Mouse (Mus musculus): ENCODE measurements around the gene Tns1. TPM values are rescaled to one million over a fixed set of nuclear protein-coding genes. Genes with fewer than 3 reads are reported as not detected.

Gene Tns1
- total RNA-seq, 2 experiments from 2014 or later = 294 to 305 TPM

- intact Hi-C loops (cut with DNase I) = no loop called here
- DNase-seq = peak; percentile 47
- Histone ChIP-seq H3K27ac (peak overlapping the region; percentile 90), H3K4me3 (peak overlapping the region; percentile 11; the same call in 1 of the 2 replicates)
- TF ChIP-seq CTCF (IDR thresholded peaks at IDR 0.05) = no peak
These were observed 129.0 kb downstream of the Tns1 start for GRCm38 (mm10) chr1:73995063-73995810.

- 0 out of 2 replicates have a peak overlapping the region, but pooled peaks have one; percentile 11 for H3K4me3 ChIP-seq
- intact Hi-C loops (cut with DNase I) = no loop called here
- peak; percentile 82 for DNase-seq
- H3K27ac ChIP-seq = peak overlapping the region; percentile 71
- TF ChIP-seq CTCF (IDR thresholded peaks at IDR 0.05) = no peak
These were observed 130.3 kb downstream of the Tns1 start for GRCm38 (mm10) chr1:73993901-73994426.

- TF ChIP-seq CTCF (IDR thresholded peaks at IDR 0.05) = no peak
- H3K27ac ChIP-seq = peak overlapping the region; percentile 71
- no peak for DNase-seq
- intact Hi-C loops (cut with DNase I) = no loop called here
- no peak overlapping the region for H3K4me3 ChIP-seq
These were observed 131.0 kb downstream of the Tns1 start for GRCm38 (mm10) chr1:73993279-73993678.

GRCm38 (mm10) chr1:73992201-73992938, 131.9 kb downstream of the Tns1 start:
- TF ChIP-seq CTCF (IDR thresholded peaks at IDR 0.05) = no peak
- H3K4me3 ChIP-seq = no peak overlapping the region
- DNase-seq = peak; percentile 19
- H3K27ac ChIP-seq = peak overlapping the region; percentile 46
- intact Hi-C loops (cut with DNase I) = no loop called here

GRCm38 (mm10) chr1:73991226-73991625, 133.0 kb downstream of the Tns1 start:
- no peak for DNase-seq
- H3K27ac ChIP-seq = 0 out of 2 replicates have a peak overlapping the region, but pooled peaks have one; percentile 46
- no peak for TF ChIP-seq CTCF (IDR thresholded peaks at IDR 0.05)
- H3K4me3 ChIP-seq = no peak overlapping the region
- intact Hi-C loops (cut with DNase I) = no loop called here

- TF ChIP-seq CTCF (IDR thresholded peaks at IDR 0.05) = no peak
- intact Hi-C loops (cut with DNase I) = no loop called here
- H3K27ac ChIP-seq = peak overlapping the region; percentile 81; the same call in 1 of the 2 replicates
- no peak for DNase-seq
- H3K4me3 ChIP-seq = no peak overlapping the region
These were observed 134.2 kb downstream of the Tns1 start for GRCm38 (mm10) chr1:73990024-73990423.

GRCm38 (mm10) chr1:73987705-73988201, 136.5 kb downstream of the Tns1 start:
- H3K4me3 ChIP-seq = peak overlapping the region; percentile 19; the same call in 1 of the 2 replicates
- peak; percentile 54 for DNase-seq
- TF ChIP-seq CTCF (IDR thresholded peaks at IDR 0.05) = no peak
- intact Hi-C loops (cut with DNase I) = no loop called here
- peak overlapping the region; percentile 81 for H3K27ac ChIP-seq

- H3K27ac ChIP-seq = no peak overlapping the region
- no peak overlapping the region for H3K4me3 ChIP-seq
- peak; percentile 84 for TF ChIP-seq CTCF (IDR thresholded peaks at IDR 0.05)
- intact Hi-C loops (cut with DNase I) = loop anchor here (1.0 kb wide), 2 partner anchors 22 to 84 kb away; no protein-coding TSS in a partner anchor
- peak; percentile 60 for DNase-seq
These were observed 137.8 kb downstream of the Tns1 start for GRCm38 (mm10) chr1:73986268-73987045.

GRCm38 (mm10) chr1:73985611-73986010, 138.6 kb downstream of the Tns1 start:
- H3K4me3 ChIP-seq = no peak overlapping the region
- intact Hi-C loops (cut with DNase I) = loop anchor here (1.0 kb wide), 2 partner anchors 21 to 83 kb away; no protein-coding TSS in a partner anchor
- peak overlapping the region; percentile 24; the same call in 1 of the 2 replicates for H3K27ac ChIP-seq
- no peak for DNase-seq
- TF ChIP-seq CTCF (IDR thresholded peaks at IDR 0.05) = no peak

GRCm38 (mm10) chr1:73979214-73979613, 145.0 kb downstream of the Tns1 start:
- DNase-seq = peak; percentile 84
- no peak overlapping the region for H3K4me3 ChIP-seq
- no peak for TF ChIP-seq CTCF (IDR thresholded peaks at IDR 0.05)
- intact Hi-C loops (cut with DNase I) = no loop called here
- H3K27ac ChIP-seq = peak overlapping the region; percentile 70

GRCm38 (mm10) chr1:73978576-73978975, 145.7 kb downstream of the Tns1 start:
- no peak for DNase-seq
- H3K27ac ChIP-seq = peak overlapping the region; percentile 70
- no peak for TF ChIP-seq CTCF (IDR thresholded peaks at IDR 0.05)
- no peak overlapping the region for H3K4me3 ChIP-seq
- intact Hi-C loops (cut with DNase I) = no loop called here

- intact Hi-C loops (cut with DNase I) = no loop called here
- H3K4me3 ChIP-seq = no peak overlapping the region
- peak overlapping the region; percentile 79 for H3K27ac ChIP-seq
- DNase-seq = peak; percentile 85
- no peak for TF ChIP-seq CTCF (IDR thresholded peaks at IDR 0.05)
These were observed 150.3 kb downstream of the Tns1 start for GRCm38 (mm10) chr1:73973992-73974391.
